Mouse (Mus musculus) C2C12 (cell line): ENCODE measurements around the gene Tacr2. TPM values are rescaled to one million over a fixed set of nuclear protein-coding genes. Genes with fewer than 3 reads are reported as not detected.

Source experiments
- H3K27me3 ChIP-seq: one replicate; pipeline ENCODE4 v1.6.1; 2011; ENCODE audit not compliant: control insufficient read depth, insufficient read depth, insufficient read length
- H3K36me3 ChIP-seq: one replicate; pipeline ENCODE4 v1.6.1; 2011; ENCODE audit not compliant: control insufficient read depth, insufficient read depth
- H3K4me3 ChIP-seq: one replicate; pipeline ENCODE4 v1.5.1; 2011; ENCODE audit warnings: mild to moderate bottlenecking, control low read depth; ENCODE audit not compliant: poor library complexity, insufficient read depth, severe bottlenecking
- H3K79me2 ChIP-seq: one replicate; pipeline ENCODE4 v1.6.1; 2011; ENCODE audit not compliant: control insufficient read depth, insufficient read depth
- H3K79me3 ChIP-seq: one replicate; pipeline ENCODE4 v1.6.1; 2011; ENCODE audit warnings: low read depth, control low read depth
- H3ac ChIP-seq: one replicate; pipeline ENCODE3; 2011; ENCODE audit warnings: low read depth; ENCODE audit not compliant: control insufficient read depth, insufficient read length
- CEBPB ChIP-seq: IDR thresholded peaks from one replicate; pipeline ENCODE4 v1.6.1; 2011; ENCODE audit warnings: low read depth, mild to moderate bottlenecking, control low read depth, moderate library complexity
- CTCF ChIP-seq: IDR thresholded peaks from one replicate; pipeline ENCODE4 v1.5.1; 2011; ENCODE audit not compliant: control insufficient read depth, insufficient read depth, insufficient read length
- FOSL1 ChIP-seq: IDR thresholded peaks from one replicate; pipeline ENCODE4 v1.8.0; 2011; ENCODE audit warnings: mild to moderate bottlenecking, low read length; ENCODE audit not compliant: poor library complexity, insufficient read depth, severe bottlenecking
- MAX ChIP-seq: IDR thresholded peaks from one replicate; pipeline ENCODE4 v1.6.1; 2011; ENCODE audit warnings: mild to moderate bottlenecking, control low read depth
- MYOD1 ChIP-seq: IDR thresholded peaks from one replicate; pipeline ENCODE4 v1.6.1; 2011; ENCODE audit warnings: low read depth; ENCODE audit not compliant: control insufficient read depth, insufficient read length
- MYOG ChIP-seq: IDR thresholded peaks from one replicate; pipeline ENCODE4 v1.6.1; 2011; ENCODE audit not compliant: control insufficient read depth, insufficient read length; ENCODE audit errors: extremely low read depth
- USF1 ChIP-seq: IDR thresholded peaks from one replicate; pipeline ENCODE4 v1.6.1; 2011; ENCODE audit warnings: low read depth, mild to moderate bottlenecking, control low read depth, moderate library complexity
- polyA plus RNA-seq: library from polyadenylated mRNA; unstranded; fragments of >200 nt; fragmentation: generic; extraction: Trizol; gene quantifications from one replicate; pipeline ENCODE4 v1.2.1, GENCODE M21; 2012; ENCODE audit warnings: missing spikeins

Gene Tacr2
- polyA plus RNA-seq, 1 experiment: 0.04 TPM

GRCm38 (mm10) chr10:62279066-62279465 lies 26.8 kb downstream of the Tacr2 start:
- Histone ChIP-seq H3K79me3 (no peaks in the 10 kb centered on the region), H3K4me3 (no peak overlapping the region), H3K36me3 (peaks cover 59% of the 10 kb centered on the region), H3K79me2 (no peaks in the 10 kb centered on the region), H3ac (no peak overlapping the region), H3K27me3 (no peaks in the 10 kb centered on the region)
- TF ChIP-seq CTCF (no peak), MYOD1 (no peak), MAX (no peak), MYOG (no peak), FOSL1 (no peak), CEBPB (no peak), USF1 (no peak)

GRCm38 (mm10) chr10:62279671-62280070 lies 27.4 kb downstream of the Tacr2 start:
- TF ChIP-seq USF1 (no peak), MYOG (no peak), MAX (no peak), FOSL1 (no peak), CTCF (no peak), CEBPB (no peak), MYOD1 (no peak)
- Histone ChIP-seq H3K79me3 (no peaks in the 10 kb centered on the region), H3K36me3 (peaks cover 58% of the 10 kb centered on the region), H3K27me3 (no peaks in the 10 kb centered on the region), H3K4me3 (no peak overlapping the region), H3ac (no peak overlapping the region), H3K79me2 (no peaks in the 10 kb centered on the region)

DNA sequence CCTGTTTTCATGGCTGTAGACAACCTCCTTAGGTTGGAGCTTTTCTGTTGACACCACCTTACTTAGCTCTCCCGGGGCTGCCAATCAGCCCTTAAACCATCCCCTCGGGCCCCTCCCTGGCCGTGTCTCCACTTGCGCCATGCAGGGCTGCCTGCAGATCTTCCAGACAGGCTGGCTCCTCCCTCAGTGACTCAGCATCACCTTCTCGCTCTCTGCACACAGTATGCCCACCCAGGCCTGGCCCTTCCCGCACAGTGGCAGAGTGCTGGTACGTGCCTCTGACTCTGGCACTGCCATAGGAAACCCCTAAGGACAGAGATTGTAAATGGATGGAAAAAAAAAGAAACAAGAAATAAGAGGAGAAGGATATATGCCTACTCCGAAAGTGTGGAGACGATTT lies 30.5 kb downstream of the Tacr2 start:
- Histone ChIP-seq H3K79me3 (no peaks in the 10 kb centered on the region), H3ac (no peak overlapping the region), H3K4me3 (no peak overlapping the region), H3K36me3 (peaks cover 62% of the 10 kb centered on the region), H3K27me3 (no peaks in the 10 kb centered on the region), H3K79me2 (no peaks in the 10 kb centered on the region)
- no peak for TF ChIP-seq CEBPB
- no peak for TF ChIP-seq FOSL1

DNA sequence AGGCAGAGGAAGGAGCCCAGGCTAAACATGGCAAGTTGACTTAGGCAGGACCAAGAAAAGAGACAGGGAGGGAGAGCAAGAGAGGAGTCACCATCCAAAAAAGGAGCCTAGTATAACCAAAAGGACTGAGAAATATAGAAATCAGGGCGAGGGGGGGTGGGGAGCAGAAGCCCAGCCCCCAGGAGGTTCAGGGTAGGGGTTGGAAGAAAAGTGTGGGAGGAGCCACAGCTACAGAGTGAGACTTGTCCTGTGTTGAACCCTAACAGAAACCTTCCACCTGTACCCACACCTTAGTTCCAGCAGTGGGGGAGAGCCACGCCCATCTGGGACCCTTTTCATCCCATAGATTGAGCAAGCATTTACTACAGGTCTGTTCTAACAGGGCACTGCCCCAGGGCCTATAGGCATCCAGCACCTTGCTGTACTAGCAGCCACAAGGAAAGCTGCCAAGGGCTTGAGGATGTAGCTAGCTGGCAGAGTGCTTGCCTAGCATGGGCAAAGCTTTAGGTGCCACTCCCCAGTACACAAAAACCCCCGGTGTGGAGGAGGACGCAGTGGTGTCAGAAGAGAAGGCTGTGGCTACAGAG lies 31.1 kb downstream of the Tacr2 start:
- H3K79me2 ChIP-seq: no peaks in the 10 kb centered on the region
- no peaks in the 10 kb centered on the region for H3K27me3 ChIP-seq
- H3K79me3 ChIP-seq: no peaks in the 10 kb centered on the region
- H3K36me3 ChIP-seq: peaks cover 64% of the 10 kb centered on the region
- no peak for TF ChIP-seq MYOD1
- TF ChIP-seq USF1: no peak
- TF ChIP-seq FOSL1: no peak
- TF ChIP-seq MAX: no peak
- no peak for TF ChIP-seq MYOG
- no peak for TF ChIP-seq CTCF
- no peak for TF ChIP-seq CEBPB
- H3ac ChIP-seq: no peak overlapping the region
- no peak overlapping the region for H3K4me3 ChIP-seq

- no peak for TF ChIP-seq CTCF
- TF ChIP-seq FOSL1: no peak
- TF ChIP-seq MAX: no peak
- no peak for TF ChIP-seq MYOG
- TF ChIP-seq CEBPB: no peak
- TF ChIP-seq USF1: no peak
- no peak for TF ChIP-seq MYOD1
- no peak overlapping the region for H3K4me3 ChIP-seq
- H3ac ChIP-seq: no peak overlapping the region
- peaks cover 57% of the 10 kb centered on the region for H3K36me3 ChIP-seq
- H3K79me3 ChIP-seq: no peaks in the 10 kb centered on the region
- H3K27me3 ChIP-seq: no peaks in the 10 kb centered on the region
- no peaks in the 10 kb centered on the region for H3K79me2 ChIP-seq
Observed at GRCm38 (mm10) chr10:62287460-62288124, 35.4 kb downstream of the Tacr2 start.

GRCm38 (mm10) chr10:62294112-62294511 lies 41.9 kb downstream of the Tacr2 start:
- H3K36me3 ChIP-seq: peaks cover 65% of the 10 kb centered on the region
- H3ac ChIP-seq: no peak overlapping the region
- H3K27me3 ChIP-seq: no peaks in the 10 kb centered on the region
- no peaks in the 10 kb centered on the region for H3K79me3 ChIP-seq
- H3K4me3 ChIP-seq: no peak overlapping the region
- TF ChIP-seq FOSL1 (no peak), MYOD1 (no peak), USF1 (no peak), CTCF (no peak), CEBPB (no peak), MYOG (no peak), MAX (no peak)
- no peaks in the 10 kb centered on the region for H3K79me2 ChIP-seq
